Mouse (Mus musculus): Measurements from ENCODE around the gene Rbms3. TPM values are rescaled to one million over a fixed set of nuclear protein-coding genes. Genes with fewer than 3 reads are reported as not detected.

Rbms3 gene
- total RNA-seq, 1 experiment, result 2.2 TPM

GRCm38 (mm10) chr9:116821601-116822000 is 808.1 kb downstream of the Rbms3 start:
- Histone ChIP-seq H3K9ac (ENCODE audit: insufficient read depth, low read depth, low read length, poor library complexity, severe bottlenecking) (no peak overlapping the region), H3K4me1 (ENCODE audit: control insufficient read depth in 2 of 2, insufficient read depth in 2 of 2, low read length in 2 of 2, poor library complexity in 1 of 2) (peaks cover 0 to 2% of the 10 kb centered on the region in 2 experiments; a peak in 1 of 4 replicates), H3K36me3 (ENCODE audit: control insufficient read depth, insufficient read depth, low read length, poor library complexity, severe bottlenecking) (no peaks in the 10 kb centered on the region), H3K27ac (ENCODE audit: insufficient read depth, low read depth, low read length, poor library complexity, severe bottlenecking) (no peak overlapping the region), H3K4me3 (ENCODE audit: insufficient read depth in 1 of 2, low read depth in 1 of 2, low read length in 2 of 2, poor library complexity in 1 of 2, severe bottlenecking in 1 of 2) (no peak overlapping the region), H3K9me3 (ENCODE audit: control insufficient read depth, insufficient read depth, low read depth, low read length) (no peaks in the 10 kb centered on the region)
- no peak for DNase-seq (ENCODE audit: low read depth, low spot score)
- TF ChIP-seq CHD2 (IDR thresholded peaks at IDR 0.05; ENCODE audit: low read depth, low read length), result no peak
- TF ChIP-seq HCFC1 (IDR thresholded peaks at IDR 0.05; ENCODE audit: borderline replicate concordance, insufficient read depth, low read length), result no peak
- TF ChIP-seq ZNF384 (IDR thresholded peaks at IDR 0.05; ENCODE audit: low read depth, low read length), result no peak
- no peak for TF ChIP-seq MAFK (IDR thresholded peaks at IDR 0.05; ENCODE audit: insufficient read depth, low read depth, low read length)
- TF ChIP-seq ZC3H11A (IDR thresholded peaks at IDR 0.05; ENCODE audit: borderline replicate concordance, low read depth, low read length), result no peak
- in situ Hi-C loops (cut with MboI; ENCODE audit: low sequenced_read_pairs in 2 of 2, unreplicated experiment in 2 of 2), result no loop called here

DNA sequence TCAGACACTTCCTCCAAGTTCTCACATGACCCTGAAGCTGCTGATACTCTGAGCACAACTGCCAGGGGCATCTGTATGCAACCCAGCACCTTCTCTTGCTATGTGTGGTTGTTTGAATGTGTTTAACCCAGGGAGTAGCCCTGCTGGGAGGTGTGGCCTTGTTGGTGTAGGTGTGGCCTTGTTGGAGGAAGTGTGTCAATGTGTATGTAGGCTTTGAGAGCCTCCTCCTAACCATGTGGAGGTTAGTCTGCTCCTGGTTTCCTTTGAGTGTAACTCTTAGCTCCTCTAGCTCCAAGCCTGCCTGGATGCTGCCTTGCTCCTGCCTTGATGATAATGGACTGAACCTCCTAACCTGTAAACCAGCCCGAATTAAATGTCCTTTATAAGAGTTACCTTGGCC is 812.5 kb downstream of the Rbms3 start:
- Histone ChIP-seq H3K9ac (ENCODE audit: insufficient read depth, low read depth, low read length, poor library complexity, severe bottlenecking) (no peak overlapping the region), H3K4me3 (ENCODE audit: insufficient read depth in 1 of 2, low read depth in 1 of 2, low read length in 2 of 2, poor library complexity in 1 of 2, severe bottlenecking in 1 of 2) (no peak overlapping the region), H3K36me3 (ENCODE audit: control insufficient read depth, insufficient read depth, low read length, poor library complexity, severe bottlenecking) (no peaks in the 10 kb centered on the region), H3K9me3 (ENCODE audit: control insufficient read depth, insufficient read depth, low read depth, low read length) (no peaks in the 10 kb centered on the region), H3K27ac (ENCODE audit: insufficient read depth, low read depth, low read length, poor library complexity, severe bottlenecking) (no peak overlapping the region), H3K4me1 (ENCODE audit: control insufficient read depth in 2 of 2, insufficient read depth in 2 of 2, low read length in 2 of 2, poor library complexity in 1 of 2) (peaks cover 0 to 2% of the 10 kb centered on the region in 2 experiments; a peak in 1 of 4 replicates)
- DNase-seq (ENCODE audit: low read depth, low spot score), result no peak
- in situ Hi-C loops (cut with MboI; ENCODE audit: low sequenced_read_pairs in 2 of 2, unreplicated experiment in 2 of 2), result no loop called here
- no peak for TF ChIP-seq CHD2 (IDR thresholded peaks at IDR 0.05; ENCODE audit: low read depth, low read length)
- no peak for TF ChIP-seq HCFC1 (IDR thresholded peaks at IDR 0.05; ENCODE audit: borderline replicate concordance, insufficient read depth, low read length)
- no peak for TF ChIP-seq ZNF384 (IDR thresholded peaks at IDR 0.05; ENCODE audit: low read depth, low read length)
- TF ChIP-seq MAFK (IDR thresholded peaks at IDR 0.05; ENCODE audit: insufficient read depth, low read depth, low read length), result no peak
- TF ChIP-seq ZC3H11A (IDR thresholded peaks at IDR 0.05; ENCODE audit: borderline replicate concordance, low read depth, low read length), result no peak

DNA sequence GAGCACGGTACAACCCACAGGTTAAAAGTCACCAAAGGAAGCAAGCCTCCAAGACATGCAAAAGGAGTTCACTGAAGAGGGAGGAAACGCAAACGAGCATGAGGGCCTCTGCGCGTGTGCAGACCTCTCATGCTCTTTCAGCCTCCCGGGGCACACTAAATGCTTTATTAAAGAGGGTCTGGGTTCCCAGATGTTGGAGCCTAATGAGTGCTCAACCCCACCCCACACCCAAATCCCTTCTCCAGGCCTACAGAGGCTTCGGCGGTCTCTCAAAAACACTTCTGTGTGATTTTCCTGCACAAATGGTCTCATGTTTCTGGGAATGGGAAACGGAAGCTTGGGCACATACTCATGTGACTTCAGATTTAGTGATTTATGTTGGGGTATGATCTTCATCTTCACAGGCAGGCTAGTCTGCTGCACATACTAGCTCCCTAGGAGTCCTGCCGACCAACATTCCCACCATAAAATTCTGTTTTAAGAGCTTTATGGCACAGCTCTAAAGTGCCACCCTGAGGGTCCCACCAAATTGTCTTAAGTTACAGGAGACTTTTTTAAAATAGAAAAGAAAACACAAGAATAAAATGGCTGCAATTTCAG is 815.1 kb downstream of the Rbms3 start:
- Histone ChIP-seq H3K9ac (ENCODE audit: insufficient read depth, low read depth, low read length, poor library complexity, severe bottlenecking) (no peak overlapping the region), H3K9me3 (ENCODE audit: control insufficient read depth, insufficient read depth, low read depth, low read length) (no peaks in the 10 kb centered on the region), H3K4me3 (ENCODE audit: insufficient read depth in 1 of 2, low read depth in 1 of 2, low read length in 2 of 2, poor library complexity in 1 of 2, severe bottlenecking in 1 of 2) (no peak overlapping the region), H3K27ac (ENCODE audit: insufficient read depth, low read depth, low read length, poor library complexity, severe bottlenecking) (no peak overlapping the region), H3K4me1 (ENCODE audit: control insufficient read depth in 2 of 2, insufficient read depth in 2 of 2, low read length in 2 of 2, poor library complexity in 1 of 2) (peaks cover 0 to 2% of the 10 kb centered on the region in 2 experiments; a peak in 1 of 4 replicates), H3K36me3 (ENCODE audit: control insufficient read depth, insufficient read depth, low read length, poor library complexity, severe bottlenecking) (no peaks in the 10 kb centered on the region)
- DNase-seq (ENCODE audit: low read depth, low spot score), result no peak
- TF ChIP-seq CHD2 (IDR thresholded peaks at IDR 0.05; ENCODE audit: low read depth, low read length) (no peak), ZNF384 (IDR thresholded peaks at IDR 0.05; ENCODE audit: low read depth, low read length) (no peak), ZC3H11A (IDR thresholded peaks at IDR 0.05; ENCODE audit: borderline replicate concordance, low read depth, low read length) (no peak), HCFC1 (IDR thresholded peaks at IDR 0.05; ENCODE audit: borderline replicate concordance, insufficient read depth, low read length) (no peak), MAFK (IDR thresholded peaks at IDR 0.05; ENCODE audit: insufficient read depth, low read depth, low read length) (no peak)
- in situ Hi-C loops (cut with MboI; ENCODE audit: low sequenced_read_pairs in 2 of 2, unreplicated experiment in 2 of 2), result no loop called here

DNA sequence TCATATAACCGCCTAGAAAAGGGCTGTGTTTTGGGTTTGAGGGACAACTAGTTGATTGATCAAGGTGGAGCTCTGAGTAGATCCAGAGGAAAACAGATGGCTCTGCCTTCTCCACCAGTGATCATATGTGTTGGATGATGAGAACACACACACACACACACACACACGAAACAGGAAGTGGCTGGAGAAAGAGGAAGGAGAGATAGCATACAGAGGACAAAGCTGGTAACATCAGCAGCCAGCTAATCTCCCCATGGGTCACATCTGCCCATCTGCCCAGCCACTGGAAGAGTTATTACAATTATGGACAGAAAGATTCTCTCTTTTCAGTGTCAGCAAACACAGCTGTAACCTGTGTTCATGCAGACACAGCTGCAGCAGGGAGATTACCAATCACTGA is 816.3 kb downstream of the Rbms3 start:
- TF ChIP-seq ZNF384 (IDR thresholded peaks at IDR 0.05; ENCODE audit: low read depth, low read length) (no peak), HCFC1 (IDR thresholded peaks at IDR 0.05; ENCODE audit: borderline replicate concordance, insufficient read depth, low read length) (no peak), ZC3H11A (IDR thresholded peaks at IDR 0.05; ENCODE audit: borderline replicate concordance, low read depth, low read length) (no peak), CHD2 (IDR thresholded peaks at IDR 0.05; ENCODE audit: low read depth, low read length) (no peak)
- H3K9ac ChIP-seq (ENCODE audit: insufficient read depth, low read depth, low read length, poor library complexity, severe bottlenecking), result no peak overlapping the region
- DNase-seq (ENCODE audit: low read depth, low spot score), result no peak
- H3K4me1 ChIP-seq (ENCODE audit: control insufficient read depth in 2 of 2, insufficient read depth in 2 of 2, low read length in 2 of 2, poor library complexity in 1 of 2), result peaks cover 0 to 2% of the 10 kb centered on the region in 2 experiments; a peak in 1 of 4 replicates
- H3K4me3 ChIP-seq (ENCODE audit: insufficient read depth in 1 of 2, low read depth in 1 of 2, low read length in 2 of 2, poor library complexity in 1 of 2, severe bottlenecking in 1 of 2), result no peak overlapping the region
- H3K27ac ChIP-seq (ENCODE audit: insufficient read depth, low read depth, low read length, poor library complexity, severe bottlenecking), result no peak overlapping the region
- in situ Hi-C loops (cut with MboI; ENCODE audit: low sequenced_read_pairs in 2 of 2, unreplicated experiment in 2 of 2), result no loop called here
- H3K36me3 ChIP-seq (ENCODE audit: control insufficient read depth, insufficient read depth, low read length, poor library complexity, severe bottlenecking), result no peaks in the 10 kb centered on the region
- H3K9me3 ChIP-seq (ENCODE audit: control insufficient read depth, insufficient read depth, low read depth, low read length), result no peaks in the 10 kb centered on the region

Data from ES-E14 (cell line).